Mouse (Mus musculus): ENCODE data around the gene Jade2. TPM values are rescaled to one million over a fixed set of nuclear protein-coding genes. Genes with fewer than 3 reads are reported as not detected.
A peak's percentile ranks its signal among the peaks of the same experiment; 100 is the strongest.

Gene Jade2
- total and polyA plus RNA-seq, 2 experiments = 3.7 to 4.1 TPM

GRCm38 (mm10) chr11:51811230-51811629 lies 46.2 kb downstream of the Jade2 start:
- H3K27me3 ChIP-seq (ENCODE audit: control insufficient read depth, insufficient read depth, low read length) = no peaks in the 10 kb centered on the region
- H3K27ac ChIP-seq (replicated peaks; ENCODE audit: insufficient read depth, low read depth, low read length) = no peak overlapping the region
- peaks cover 7% of the 10 kb centered on the region; the same call in 1 of the 2 replicates for H3K36me3 ChIP-seq (ENCODE audit: control insufficient read depth, insufficient read depth, low read length)
- H3K79me2 ChIP-seq (ENCODE audit: control insufficient read depth, insufficient read depth, low read length) = no peaks in the 10 kb centered on the region
- 92% methylated on average over 4 of the region's 4 CpGs for WGBS
- no peak overlapping the region for H3K4me3 ChIP-seq (ENCODE audit: insufficient read depth, low read depth, low read length)
- H3K4me1 ChIP-seq (ENCODE audit: control insufficient read depth, insufficient read depth, low read length) = peaks cover 7% of the 10 kb centered on the region
- TF ChIP-seq CTCF (IDR thresholded peaks at IDR 0.05; ENCODE audit: low read depth, low read length) = peak; percentile 49
- TF ChIP-seq POLR2A (IDR thresholded peaks at IDR 0.05; ENCODE audit: extremely low read depth, insufficient read depth, low read length) = no peak
- no peak overlapping the region for H3K9ac ChIP-seq (ENCODE audit: low read depth, low read length)
- DNase-seq (ENCODE audit: extremely low read depth, low read depth, low spot score) = no peak

GRCm38 (mm10) chr11:51809632-51810224 lies 47.7 kb downstream of the Jade2 start:
- WGBS = 68% methylated on average over 6 of the region's 6 CpGs
- DNase-seq (ENCODE audit: extremely low read depth, low read depth, low spot score) = peak; percentile 57

GRCm38 (mm10) chr11:51807108-51807879 lies 50.2 kb downstream of the Jade2 start:
- H3K27me3 ChIP-seq (ENCODE audit: control insufficient read depth, insufficient read depth, low read length) = no peaks in the 10 kb centered on the region
- no peaks in the 10 kb centered on the region for H3K36me3 ChIP-seq (ENCODE audit: control insufficient read depth, insufficient read depth, low read length)
- peak overlapping the region; percentile 77 for H3K27ac ChIP-seq (replicated peaks; ENCODE audit: insufficient read depth, low read depth, low read length)
- H3K4me1 ChIP-seq (ENCODE audit: control insufficient read depth, insufficient read depth, low read length) = peaks cover 7% of the 10 kb centered on the region
- peak; percentile 74 for DNase-seq (ENCODE audit: extremely low read depth, low read depth, low spot score)
- H3K79me2 ChIP-seq (ENCODE audit: control insufficient read depth, insufficient read depth, low read length) = no peaks in the 10 kb centered on the region
- peak overlapping the region; percentile 4; the same call in 1 of the 2 replicates for H3K9ac ChIP-seq (ENCODE audit: low read depth, low read length)
- TF ChIP-seq CTCF (IDR thresholded peaks at IDR 0.05; ENCODE audit: low read depth, low read length) (no peak), POLR2A (IDR thresholded peaks at IDR 0.05; ENCODE audit: extremely low read depth, insufficient read depth, low read length) (no peak)
- H3K4me3 ChIP-seq (ENCODE audit: insufficient read depth, low read depth, low read length) = no peak overlapping the region
- WGBS = 18% methylated on average over 13 of the region's 13 CpGs

More at GRCm38 (mm10) chr11:51809632-51810224, 47.7 kb downstream of the Jade2 start:
- Histone ChIP-seq H3K36me3 (ENCODE audit: control insufficient read depth, insufficient read depth, low read length) (no peaks in the 10 kb centered on the region; the same call in 1 of the 2 replicates), H3K4me1 (ENCODE audit: control insufficient read depth, insufficient read depth, low read length) (peaks cover 7% of the 10 kb centered on the region), H3K4me3 (ENCODE audit: insufficient read depth, low read depth, low read length) (no peak overlapping the region), H3K79me2 (ENCODE audit: control insufficient read depth, insufficient read depth, low read length) (no peaks in the 10 kb centered on the region), H3K9ac (ENCODE audit: low read depth, low read length) (no peak overlapping the region), H3K27me3 (ENCODE audit: control insufficient read depth, insufficient read depth, low read length) (no peaks in the 10 kb centered on the region), H3K27ac (replicated peaks; ENCODE audit: insufficient read depth, low read depth, low read length) (no peak overlapping the region)
- TF ChIP-seq CTCF (IDR thresholded peaks at IDR 0.05; ENCODE audit: low read depth, low read length) = peak; percentile 27; the same call in 1 of the 2 replicates
- TF ChIP-seq POLR2A (IDR thresholded peaks at IDR 0.05; ENCODE audit: extremely low read depth, insufficient read depth, low read length) = no peak

DNA sequence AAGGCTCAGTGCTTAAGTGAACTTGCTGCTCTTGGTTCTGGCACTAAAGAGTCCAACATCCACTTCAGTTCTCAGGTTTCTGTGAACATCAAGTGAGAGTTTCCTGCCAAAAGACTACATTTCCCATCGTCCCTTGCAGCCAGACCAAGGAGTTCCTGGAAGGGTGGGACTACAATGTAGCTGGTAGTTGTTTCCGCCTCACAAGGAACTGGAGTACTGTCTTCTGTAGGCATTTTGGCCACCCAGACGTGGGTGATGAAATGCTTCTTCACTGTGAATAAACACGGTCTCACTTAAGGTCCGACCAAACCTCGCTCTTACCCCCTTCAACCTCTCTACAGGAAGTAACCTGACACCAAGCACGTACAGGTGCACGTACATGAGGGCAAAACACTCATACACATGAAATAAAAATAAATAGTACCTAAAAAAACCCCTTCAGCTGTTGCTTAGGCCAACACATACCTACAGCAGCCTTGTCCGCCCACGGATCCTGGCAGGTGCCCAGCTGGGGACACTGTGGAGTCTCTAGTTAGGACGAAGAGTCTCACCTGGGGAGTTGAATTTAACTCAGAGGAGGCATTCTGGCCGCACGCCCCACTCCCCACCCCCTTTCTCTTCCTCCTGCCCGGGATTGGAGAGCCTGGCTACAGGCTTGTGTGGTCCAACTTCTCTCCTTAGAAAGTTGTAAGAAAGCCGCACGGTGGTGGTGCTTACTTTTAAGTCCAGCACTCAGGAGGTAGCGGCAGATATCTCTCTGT lies 52.1 kb downstream of the Jade2 start:
- Histone ChIP-seq H3K4me1 (ENCODE audit: control insufficient read depth, insufficient read depth, low read length) (peaks cover 7% of the 10 kb centered on the region), H3K27me3 (ENCODE audit: control insufficient read depth, insufficient read depth, low read length) (no peaks in the 10 kb centered on the region), H3K36me3 (ENCODE audit: control insufficient read depth, insufficient read depth, low read length) (no peaks in the 10 kb centered on the region), H3K4me3 (ENCODE audit: insufficient read depth, low read depth, low read length) (peak overlapping the region; percentile 60), H3K79me2 (ENCODE audit: control insufficient read depth, insufficient read depth, low read length) (no peaks in the 10 kb centered on the region), H3K27ac (replicated peaks; ENCODE audit: insufficient read depth, low read depth, low read length) (peak overlapping the region; percentile 75), H3K9ac (ENCODE audit: low read depth, low read length) (peak overlapping the region; percentile 79)
- DNase-seq (ENCODE audit: extremely low read depth, low read depth, low spot score) = peak; percentile 85
- 16% methylated on average over 17 of the region's 17 CpGs for WGBS
- no peak for TF ChIP-seq CTCF (IDR thresholded peaks at IDR 0.05; ENCODE audit: low read depth, low read length)
- no peak for TF ChIP-seq POLR2A (IDR thresholded peaks at IDR 0.05; ENCODE audit: extremely low read depth, insufficient read depth, low read length)

GRCm38 (mm10) chr11:51800634-51801325 lies 56.7 kb downstream of the Jade2 start:
- Histone ChIP-seq H3K27me3 (ENCODE audit: control insufficient read depth, insufficient read depth, low read length) (no peaks in the 10 kb centered on the region), H3K27ac (replicated peaks; ENCODE audit: insufficient read depth, low read depth, low read length) (no peak overlapping the region), H3K4me1 (ENCODE audit: control insufficient read depth, insufficient read depth, low read length) (no peaks in the 10 kb centered on the region), H3K4me3 (ENCODE audit: insufficient read depth, low read depth, low read length) (no peak overlapping the region), H3K79me2 (ENCODE audit: control insufficient read depth, insufficient read depth, low read length) (no peaks in the 10 kb centered on the region), H3K36me3 (ENCODE audit: control insufficient read depth, insufficient read depth, low read length) (no peaks in the 10 kb centered on the region), H3K9ac (ENCODE audit: low read depth, low read length) (no peak overlapping the region)
- WGBS = 51% methylated on average over 8 of the region's 8 CpGs
- DNase-seq (ENCODE audit: extremely low read depth, low read depth, low spot score) = no peak
- no peak for TF ChIP-seq POLR2A (IDR thresholded peaks at IDR 0.05; ENCODE audit: extremely low read depth, insufficient read depth, low read length)
- no peak for TF ChIP-seq CTCF (IDR thresholded peaks at IDR 0.05; ENCODE audit: low read depth, low read length)
